Mouse (Mus musculus): ENCODE data around the gene Gm10197. TPM values are rescaled to one million over a fixed set of nuclear protein-coding genes. Genes with fewer than 3 reads are reported as not detected.

Gm10197 gene
- polyA plus RNA-seq (2014; fragmentation: Nextera tagmentation; extraction: Ambion mirVana): 4.8 and 5.8 TPM in 2 replicates

- TF ChIP-seq CTCF (IDR thresholded peaks at IDR 0.05; ENCODE audit: low read depth): no peak
- H3K4me1 ChIP-seq (ENCODE audit: insufficient read depth): peaks cover 4% of the 10 kb centered on the region; the same call in 1 of the 2 replicates
- H3K27me3 ChIP-seq (ENCODE audit: insufficient read depth, low read length): no peaks in the 10 kb centered on the region
- WGBS: 78% methylated on average over 13 of the region's 13 CpGs
- no peak within 1 kb of the TSS for H3K9ac ChIP-seq
- H3K27ac ChIP-seq (ENCODE audit: low read depth): no peak within 1 kb of the TSS
- no peaks in the 10 kb centered on the region for H3K9me3 ChIP-seq (ENCODE audit: low read depth, low read length)
- H3K36me3 ChIP-seq (ENCODE audit: insufficient read depth): peaks cover 41% of the 10 kb centered on the region
- H3K4me2 ChIP-seq: no peak within 1 kb of the TSS
- DNase-seq (no peak), ATAC-seq (ENCODE audit: insufficient read depth) (no peak)
- H3K4me3 ChIP-seq (ENCODE audit: low read depth, low read length): no peak within 1 kb of the TSS
Observed at GRCm38 (mm10) chr19:53371666-53372065, at the start of gene Gm10197. TSS of gene Gm10197 (minus strand) at chr19:53371766.

- Histone ChIP-seq H3K4me1 (ENCODE audit: insufficient read depth) (peaks cover 7% of the 10 kb centered on the region; the same call in 1 of the 2 replicates), H3K9ac (peak overlapping the region; percentile 50), H3K9me3 (ENCODE audit: low read depth, low read length) (no peaks in the 10 kb centered on the region), H3K4me3 (ENCODE audit: low read depth, low read length) (peak overlapping the region; percentile 41), H3K27me3 (ENCODE audit: insufficient read depth, low read length) (no peaks in the 10 kb centered on the region), H3K36me3 (ENCODE audit: insufficient read depth) (no peaks in the 10 kb centered on the region), H3K27ac (ENCODE audit: low read depth) (peak overlapping the region; percentile 86), H3K4me2 (peak overlapping the region; percentile 80)
- DNase-seq (peak; percentile 89), ATAC-seq (ENCODE audit: insufficient read depth) (peak; percentile 94)
- TF ChIP-seq CTCF (IDR thresholded peaks at IDR 0.05; ENCODE audit: low read depth): no peak
- 2% methylated on average over 19 of the region's 19 CpGs for WGBS
Observed at GRCm38 (mm10) chr19:53420924-53421582, 49.5 kb upstream of the Gm10197 start.

- Histone ChIP-seq H3K4me1 (ENCODE audit: insufficient read depth) (peaks cover 5% of the 10 kb centered on the region; the same call in 1 of the 2 replicates), H3K9ac (no peak overlapping the region), H3K9me3 (ENCODE audit: low read depth, low read length) (no peaks in the 10 kb centered on the region), H3K4me2 (no peak overlapping the region), H3K27ac (ENCODE audit: low read depth) (no peak overlapping the region), H3K4me3 (ENCODE audit: low read depth, low read length) (no peak overlapping the region), H3K36me3 (ENCODE audit: insufficient read depth) (no peaks in the 10 kb centered on the region), H3K27me3 (ENCODE audit: insufficient read depth, low read length) (no peaks in the 10 kb centered on the region)
- 39% methylated on average over 5 of the region's 5 CpGs for WGBS
- ATAC-seq (ENCODE audit: insufficient read depth): no peak
- DNase-seq: peak; percentile 86
- TF ChIP-seq CTCF (IDR thresholded peaks at IDR 0.05; ENCODE audit: low read depth): peak; percentile 73
Observed at GRCm38 (mm10) chr19:53419834-53420233, 48.3 kb upstream of the Gm10197 start.

GRCm38 (mm10) chr19:53415198-53415597 lies 43.6 kb upstream of the Gm10197 start:
- Histone ChIP-seq H3K9me3 (ENCODE audit: low read depth, low read length) (no peaks in the 10 kb centered on the region), H3K36me3 (ENCODE audit: insufficient read depth) (no peaks in the 10 kb centered on the region), H3K4me2 (no peak overlapping the region), H3K27me3 (ENCODE audit: insufficient read depth, low read length) (no peaks in the 10 kb centered on the region), H3K4me3 (ENCODE audit: low read depth, low read length) (no peak overlapping the region), H3K9ac (no peak overlapping the region), H3K27ac (ENCODE audit: low read depth) (no peak overlapping the region), H3K4me1 (ENCODE audit: insufficient read depth) (peaks cover 12% of the 10 kb centered on the region)
- DNase-seq: no peak
- WGBS: 84% methylated on average over 17 of the region's 17 CpGs
- ATAC-seq (ENCODE audit: insufficient read depth): no peak
- TF ChIP-seq CTCF (IDR thresholded peaks at IDR 0.05; ENCODE audit: low read depth): no peak

GRCm38 (mm10) chr19:53414650-53415049 lies 43.1 kb upstream of the Gm10197 start:
- Histone ChIP-seq H3K36me3 (ENCODE audit: insufficient read depth) (no peaks in the 10 kb centered on the region), H3K4me3 (ENCODE audit: low read depth, low read length) (no peak overlapping the region), H3K27me3 (ENCODE audit: insufficient read depth, low read length) (no peaks in the 10 kb centered on the region), H3K4me2 (no peak overlapping the region), H3K9me3 (ENCODE audit: low read depth, low read length) (no peaks in the 10 kb centered on the region), H3K9ac (no peak overlapping the region), H3K27ac (ENCODE audit: low read depth) (no peak overlapping the region), H3K4me1 (ENCODE audit: insufficient read depth) (peaks cover 12% of the 10 kb centered on the region)
- no peak for TF ChIP-seq CTCF (IDR thresholded peaks at IDR 0.05; ENCODE audit: low read depth)
- 56% methylated on average over 11 of the region's 11 CpGs for WGBS
- ATAC-seq (ENCODE audit: insufficient read depth) (no peak), DNase-seq (no peak)

- no peak for ATAC-seq (ENCODE audit: insufficient read depth)
- H3K27ac ChIP-seq (ENCODE audit: low read depth): no peak overlapping the region
- WGBS: 75% methylated on average over 15 of the region's 15 CpGs
Observed at GRCm38 (mm10) chr19:53413617-53414380, 42.2 kb upstream of the Gm10197 start.

More at GRCm38 (mm10) chr19:53413617-53414380, 42.2 kb upstream of the Gm10197 start:
- no peak for TF ChIP-seq CTCF (IDR thresholded peaks at IDR 0.05; ENCODE audit: low read depth)
- Histone ChIP-seq H3K4me2 (no peak overlapping the region), H3K9me3 (ENCODE audit: low read depth, low read length) (no peaks in the 10 kb centered on the region), H3K4me3 (ENCODE audit: low read depth, low read length) (no peak overlapping the region), H3K27me3 (ENCODE audit: insufficient read depth, low read length) (no peaks in the 10 kb centered on the region), H3K9ac (no peak overlapping the region), H3K4me1 (ENCODE audit: insufficient read depth) (peaks cover 12% of the 10 kb centered on the region), H3K36me3 (ENCODE audit: insufficient read depth) (no peaks in the 10 kb centered on the region)
- DNase-seq: no peak

All from lung, embryonic 14.5 days (tissue).